Mouse (Mus musculus): ENCODE data around the gene Ntrk2.

Gene Ntrk2

GRCm38 (mm10) chr13:58966466-58966865, 160.1 kb downstream of the Ntrk2 start:
- DNase-seq (ENCODE audit: low read depth) = no peak

DNA sequence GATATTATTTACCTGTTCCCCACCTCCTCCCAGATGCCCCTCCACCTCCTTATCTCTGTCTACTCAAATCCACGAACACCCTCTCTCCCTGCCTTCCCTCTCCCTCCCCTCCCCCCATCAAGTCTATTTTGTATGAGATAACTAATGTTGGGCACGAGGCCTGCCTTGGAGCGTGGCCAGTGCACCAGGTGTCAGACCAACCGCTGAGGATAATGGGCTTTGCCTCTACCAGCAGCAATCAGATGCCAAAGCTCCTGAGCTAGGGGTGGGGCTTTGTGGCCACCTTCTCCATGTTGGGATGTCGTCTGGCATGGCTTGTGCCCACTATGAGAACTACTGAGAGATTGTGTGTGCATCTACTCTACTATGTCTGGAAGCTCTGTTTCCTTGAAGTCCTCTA, 161.8 kb downstream of the Ntrk2 start:
- no peak for DNase-seq (ENCODE audit: low read depth)

- no peak for DNase-seq (ENCODE audit: low read depth)
Measured at GRCm38 (mm10) chr13:58971449-58971903, 165.1 kb downstream of the Ntrk2 start.

DNA sequence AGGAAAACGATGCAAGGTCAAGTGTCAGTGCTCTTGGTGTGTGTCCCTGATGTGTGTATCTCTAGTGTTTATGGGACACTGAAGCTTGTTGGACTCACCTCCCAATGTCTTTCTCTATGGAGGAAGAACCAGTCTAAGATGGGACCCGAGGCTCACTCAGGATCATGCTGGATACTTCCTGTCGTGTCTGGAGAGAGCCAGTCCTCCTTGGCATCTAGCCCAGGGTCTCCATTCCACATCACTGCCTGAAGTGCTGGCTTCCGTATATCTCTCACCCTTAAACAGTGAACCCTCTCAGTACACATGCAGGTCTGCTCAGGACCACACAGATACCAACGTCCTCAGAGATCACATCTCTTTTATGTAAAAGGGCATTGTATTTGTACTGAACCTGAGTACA, 166.1 kb downstream of the Ntrk2 start:
- no peak for DNase-seq (ENCODE audit: low read depth)

GRCm38 (mm10) chr13:58996447-58996846, 190.1 kb downstream of the Ntrk2 start:
- DNase-seq (ENCODE audit: low read depth) = no peak

GRCm38 (mm10) chr13:58997763-58998162, 191.4 kb downstream of the Ntrk2 start:
- no peak for DNase-seq (ENCODE audit: low read depth)

DNA sequence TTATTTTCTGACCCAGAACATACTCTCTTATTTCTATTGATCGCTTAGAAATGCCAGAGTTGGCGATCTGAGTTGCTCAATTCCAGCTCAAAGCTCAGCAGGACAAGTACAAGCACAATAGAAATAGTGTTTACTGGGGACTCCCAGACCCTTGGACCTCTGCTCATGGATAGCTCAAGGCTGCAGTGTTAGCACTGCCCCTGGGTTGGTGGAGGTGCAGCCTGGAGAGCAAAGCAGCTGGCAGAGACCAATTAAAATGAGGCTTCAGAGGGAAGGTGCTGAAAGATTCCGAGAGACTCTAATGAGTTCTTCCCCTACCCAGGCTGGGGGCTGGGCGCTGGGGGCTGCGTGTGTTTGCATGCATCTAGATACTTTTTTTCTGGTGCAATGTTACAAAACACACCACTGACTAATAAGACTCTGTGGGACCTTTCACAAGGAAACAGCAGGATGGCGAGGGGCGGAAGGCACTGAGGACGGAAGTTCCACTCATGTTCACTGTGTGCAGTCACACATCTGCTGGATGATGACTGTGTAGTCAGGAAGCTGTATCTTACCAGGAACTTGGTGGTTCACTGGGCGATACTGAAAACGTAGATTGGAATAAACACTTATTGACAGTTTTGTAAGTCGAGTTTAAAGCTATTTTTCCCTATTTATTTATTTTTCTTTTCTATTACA, 193.1 kb downstream of the Ntrk2 start:
- DNase-seq (ENCODE audit: low read depth) = peak; percentile 24

DNA sequence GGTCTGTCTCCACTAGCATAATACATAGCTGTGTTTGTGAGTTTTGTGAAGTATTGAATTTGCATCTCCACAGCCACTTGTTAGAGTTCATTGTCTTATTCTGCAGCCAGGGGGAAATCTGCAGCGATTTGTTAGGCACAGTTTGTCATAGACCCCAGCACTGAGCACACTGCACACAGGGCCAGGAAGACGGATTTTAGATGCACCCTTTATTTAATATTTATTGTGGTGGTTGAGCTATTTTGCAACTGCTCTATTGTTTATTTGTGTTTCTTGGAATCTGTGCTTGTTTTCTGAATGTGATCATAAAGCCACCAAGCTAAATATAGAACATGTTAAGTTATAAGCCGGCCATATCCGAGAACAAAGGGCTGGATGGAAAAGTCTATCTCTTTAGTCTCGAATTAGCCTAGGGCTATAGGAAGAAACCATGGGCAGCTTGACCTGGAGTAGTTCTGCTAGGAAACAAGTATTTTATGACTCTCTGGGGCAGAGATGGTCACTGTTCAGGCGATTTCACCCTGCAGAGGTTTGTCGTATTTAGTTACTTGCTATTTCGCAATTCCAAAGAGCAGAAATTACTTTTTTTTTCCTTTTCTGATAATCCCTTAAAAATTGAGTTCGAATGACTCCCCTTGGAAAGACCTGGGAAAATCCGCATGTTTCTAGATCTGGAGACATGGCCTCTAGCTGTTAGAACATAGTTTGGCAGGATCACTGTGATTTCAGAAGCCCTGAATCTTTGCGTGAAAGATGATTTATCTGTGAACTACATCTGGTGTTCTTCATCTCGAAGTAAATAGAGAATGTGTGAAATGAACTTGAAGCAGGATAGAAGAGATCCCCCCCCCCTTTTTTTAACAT, 196.8 kb downstream of the Ntrk2 start:
- no peak for DNase-seq (ENCODE audit: low read depth)

DNA sequence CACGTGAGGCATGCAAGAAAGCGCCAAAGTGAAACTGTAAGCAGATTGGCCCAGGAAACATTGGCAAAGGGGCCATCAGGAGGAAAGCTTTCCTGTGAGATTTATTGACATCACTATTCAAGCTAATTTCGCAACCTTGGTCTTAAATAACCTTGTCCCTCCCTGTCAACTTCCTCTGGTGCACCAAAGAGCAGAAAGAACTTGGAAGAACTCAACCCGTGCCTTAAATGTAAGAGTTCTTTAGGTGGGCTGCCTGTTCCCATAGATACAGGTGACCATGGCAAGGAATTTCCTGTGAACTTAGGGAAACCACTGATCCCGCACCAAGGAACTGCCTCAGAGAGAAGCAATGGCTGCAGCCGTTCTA, 197.4 kb downstream of the Ntrk2 start:
- no peak for DNase-seq (ENCODE audit: low read depth)

DNA sequence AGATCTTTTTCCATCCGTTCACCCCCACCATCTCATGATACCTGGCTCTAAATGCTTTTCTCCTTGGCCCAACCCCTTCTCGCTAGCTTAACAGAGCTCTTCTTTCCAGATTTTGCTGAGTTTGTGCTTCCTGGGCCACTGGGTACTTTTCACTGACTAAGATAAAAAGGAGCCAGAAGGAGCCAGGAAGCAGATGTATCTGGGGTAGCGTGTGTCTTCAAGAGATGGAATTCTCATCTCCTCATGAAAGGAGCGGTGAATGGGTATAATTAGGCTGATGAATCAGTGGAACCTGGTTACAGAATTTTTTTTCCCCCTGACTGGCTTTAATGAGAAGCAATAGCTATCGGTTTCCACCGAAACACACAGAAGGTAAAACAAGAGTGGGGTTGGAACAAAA, 198.2 kb downstream of the Ntrk2 start:
- DNase-seq (ENCODE audit: low read depth) = no peak

DNA sequence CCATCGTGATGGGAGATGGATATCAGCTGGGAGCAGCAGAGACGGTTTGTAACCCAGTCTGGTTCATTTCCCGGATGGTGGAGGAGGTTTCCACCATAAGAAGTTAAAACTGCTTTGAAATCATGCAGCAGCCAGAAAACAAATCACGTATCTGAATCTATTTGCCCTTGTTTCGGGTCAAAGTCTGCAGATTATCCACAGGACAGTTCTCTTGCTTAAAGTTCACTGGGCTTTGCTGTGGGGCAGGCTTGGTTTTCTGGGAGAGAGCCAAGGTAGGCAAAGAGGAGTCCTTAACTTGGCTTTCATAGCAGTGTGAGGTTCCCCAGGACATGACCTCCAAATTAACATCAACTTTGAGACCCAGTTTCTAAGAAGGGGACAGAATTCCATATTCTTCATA, 203.5 kb downstream of the Ntrk2 start:
- DNase-seq (ENCODE audit: low read depth) = no peak

GRCm38 (mm10) chr13:59010893-59011529, 204.6 kb downstream of the Ntrk2 start:
- DNase-seq (ENCODE audit: low read depth) = no peak

DNA sequence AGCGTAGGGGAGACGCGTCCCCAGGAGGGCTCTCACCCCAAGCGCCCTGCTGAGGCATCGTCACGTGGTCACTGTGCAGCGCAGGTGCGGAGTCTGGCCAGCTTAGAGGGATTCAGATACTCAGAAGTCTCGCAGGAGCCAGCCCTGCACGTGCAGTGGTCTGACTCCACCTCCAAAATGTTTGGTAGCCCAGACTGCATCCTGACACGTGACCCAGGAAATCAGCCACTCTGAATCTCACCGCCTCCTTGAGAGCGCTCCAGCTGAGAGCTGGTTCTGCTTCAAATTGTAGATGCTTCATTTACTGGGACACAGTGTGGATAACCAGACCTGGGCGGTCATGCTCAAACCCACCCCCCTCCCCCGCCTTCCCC, 205.1 kb downstream of the Ntrk2 start:
- DNase-seq (ENCODE audit: low read depth) = peak; percentile 9

- DNase-seq (ENCODE audit: low read depth) = no peak
Measured at GRCm38 (mm10) chr13:59015360-59015759, 209.0 kb downstream of the Ntrk2 start.

DNA sequence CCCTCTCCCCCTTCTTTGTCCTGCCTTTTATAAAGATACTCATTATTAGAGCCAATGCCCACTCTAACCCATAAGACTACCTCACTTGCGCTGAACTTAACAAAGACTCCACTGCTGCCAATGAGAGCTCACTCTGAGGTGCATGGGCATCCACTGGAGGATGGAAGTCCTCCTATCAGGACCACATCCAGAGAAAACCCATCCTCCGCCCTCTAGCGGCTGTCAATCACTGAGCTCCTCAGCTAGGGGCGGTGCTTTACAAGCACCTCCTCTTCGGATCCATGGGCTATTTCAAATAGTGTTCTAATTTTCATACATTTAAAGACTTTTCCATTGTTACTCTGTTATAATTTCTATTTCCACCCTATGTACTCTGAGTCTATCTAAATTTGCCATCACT, 210.8 kb downstream of the Ntrk2 start:
- no peak for DNase-seq (ENCODE audit: low read depth)

- no peak for DNase-seq (ENCODE audit: low read depth)
Measured at GRCm38 (mm10) chr13:59022251-59023042, 216.1 kb downstream of the Ntrk2 start.

DNA sequence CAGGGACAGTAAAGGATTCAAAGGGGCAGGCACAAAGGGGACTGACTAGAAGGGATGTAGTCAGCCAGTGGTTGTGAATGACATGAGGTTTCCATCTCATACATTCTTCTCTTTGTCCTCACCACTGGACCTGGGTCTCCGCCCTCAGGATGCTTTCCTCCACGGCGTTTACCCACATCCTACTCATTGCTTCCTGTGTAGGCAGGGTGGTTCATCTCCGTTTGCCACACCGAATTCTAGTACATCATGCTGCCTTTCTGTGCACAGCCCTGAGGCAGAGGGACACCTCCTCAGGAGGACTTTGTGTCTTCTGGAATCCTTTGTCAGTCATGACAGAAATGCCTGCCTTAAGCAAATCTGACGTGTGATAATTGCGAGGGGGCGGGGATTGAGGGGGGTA, 219.3 kb downstream of the Ntrk2 start:
- no peak for DNase-seq (ENCODE audit: low read depth)

GRCm38 (mm10) chr13:59027436-59027835, 221.1 kb downstream of the Ntrk2 start:
- no peak for DNase-seq (ENCODE audit: low read depth)

GRCm38 (mm10) chr13:59028546-59028945, 222.2 kb downstream of the Ntrk2 start:
- no peak for DNase-seq (ENCODE audit: low read depth)

DNA sequence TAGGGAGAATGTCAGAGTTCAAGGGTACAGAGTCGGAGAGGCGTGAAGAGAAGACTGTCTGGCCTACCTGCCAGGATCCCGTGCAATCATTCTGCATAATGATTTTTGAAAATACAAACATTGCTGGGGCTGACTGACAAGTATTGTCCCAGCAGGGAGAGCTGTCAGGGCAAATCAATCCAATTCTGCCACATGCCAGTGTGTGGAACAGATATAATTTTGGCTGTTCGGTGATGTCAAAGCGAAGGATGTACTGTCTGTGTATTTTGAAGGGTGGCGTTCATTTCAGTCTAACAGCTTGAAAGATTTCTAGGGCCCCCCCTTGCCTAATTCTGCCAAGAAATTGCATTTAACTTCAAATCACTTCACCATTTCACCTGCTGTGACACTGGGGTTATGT, 224.2 kb downstream of the Ntrk2 start:
- no peak for DNase-seq (ENCODE audit: low read depth)

DNA sequence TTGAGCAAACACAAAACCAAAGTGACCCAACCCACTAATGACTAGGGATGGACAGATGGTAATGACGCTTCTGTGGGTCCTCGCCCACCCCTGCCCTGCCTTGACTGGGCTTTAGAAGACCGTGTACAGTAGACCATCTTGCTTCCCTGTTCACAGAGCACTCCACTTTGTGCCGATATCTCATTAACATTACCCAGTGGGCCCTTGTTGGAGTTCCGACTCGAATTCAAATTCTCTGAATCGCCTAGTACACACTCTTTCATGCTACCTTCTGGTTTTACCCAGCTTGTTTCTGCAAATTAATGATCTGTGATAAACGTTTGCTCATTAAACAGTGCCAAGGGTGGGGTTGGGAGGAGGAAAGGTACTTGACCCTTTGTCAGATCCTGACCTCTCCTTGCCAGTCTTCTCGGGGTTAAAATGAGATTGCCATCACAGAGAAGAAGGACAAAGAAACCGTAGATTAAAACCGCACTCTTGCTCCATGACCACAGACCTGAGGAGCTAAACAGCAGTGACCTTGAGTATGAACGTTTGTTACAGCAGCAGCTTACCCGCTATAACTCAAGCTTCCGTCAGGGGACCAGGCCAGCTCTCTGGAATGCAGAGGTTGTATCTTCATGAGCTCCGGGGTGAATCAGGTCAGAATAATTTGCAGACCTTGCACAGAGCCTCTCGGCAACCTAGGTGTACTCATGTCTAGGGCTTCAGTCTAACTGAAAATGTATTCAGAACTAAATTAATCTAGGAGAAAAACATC, 234.0 kb downstream of the Ntrk2 start:
- DNase-seq (ENCODE audit: low read depth) = no peak
